Comparison of ENCODE assay signal across 8 mouse cellular contexts in the genomic region with DNA sequence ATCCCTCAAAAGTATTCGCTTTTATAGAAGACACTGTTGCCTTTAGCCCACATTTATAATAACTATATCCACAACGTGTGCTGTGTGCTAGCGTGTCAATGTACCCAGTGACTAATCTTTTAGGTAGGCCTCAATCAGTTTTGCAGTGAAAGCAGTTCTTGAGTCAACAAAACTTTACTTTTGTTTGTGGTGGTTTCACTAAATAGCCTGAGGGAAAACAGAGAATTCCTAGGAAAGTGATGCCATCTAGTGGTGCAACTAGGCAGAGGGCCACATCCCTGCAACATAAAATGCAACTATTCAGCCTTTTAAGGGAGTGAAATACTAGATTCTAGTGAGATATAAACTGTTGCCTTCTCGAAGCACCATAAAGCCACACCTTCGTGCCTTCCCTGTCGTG. TPM values are rescaled to one million over a fixed set of nuclear protein-coding genes. Genes with fewer than 3 reads are reported as not detected.
DNase-seq lines count a peak whose midpoint lies in the region; ATAC-seq and TF ChIP-seq lines count a peak whose summit lies in the region.

No protein-coding gene starts in this region.

- no peaks in the 10 kb centered on the region for H3K4me1 ChIP-seq in forebrain, postnatal 0 days (ENCODE audit: insufficient read depth)
- no peaks in the 10 kb centered on the region for H3K4me1 ChIP-seq in lung, adult 2 months (ENCODE audit: control insufficient read depth, insufficient read depth, low read length)

- no peak for TF ChIP-seq POLR2A in lung, adult 2 months (IDR thresholded peaks at IDR 0.05; ENCODE audit: borderline replicate concordance, extremely low read depth, low read depth, low read length)

- WGBS in forebrain, postnatal 0 days: 25% methylated on average over 6 of the region's 6 CpGs
- 24% methylated on average over 6 of the region's 6 CpGs for WGBS in lung, adult 2 months

- H3K36me3 ChIP-seq in C2C12 (ENCODE audit: control insufficient read depth, insufficient read depth): no peaks in the 10 kb centered on the region
- H3K36me3 ChIP-seq in forebrain, postnatal 0 days (ENCODE audit: insufficient read depth): no peaks in the 10 kb centered on the region
- no peaks in the 10 kb centered on the region for H3K36me3 ChIP-seq in splenic B cell, adult 2 months (ENCODE audit: control insufficient read depth, insufficient read depth, low read length, poor library complexity, severe bottlenecking)

- peak; percentile 50; the same call in 1 of the 2 replicates for ATAC-seq in forebrain, postnatal 0 days

- no peaks in the 10 kb centered on the region for H3K79me2 ChIP-seq in C2C12 (ENCODE audit: control insufficient read depth, insufficient read depth)

- no peak overlapping the region for H3K27ac ChIP-seq in forebrain, postnatal 0 days (ENCODE audit: low read depth, low read length)

- intact Hi-C loops in heart, postnatal 25 days (cut with DNase I): loop anchor here (1.0 to 10.0 kb wide), 3 partner anchors 88 to 228 kb away; no protein-coding TSS in a partner anchor

- H3K4me2 ChIP-seq in forebrain, postnatal 0 days (ENCODE audit: low read depth): no peak overlapping the region

- no peak overlapping the region for H3K4me3 ChIP-seq in C2C12 (ENCODE audit: insufficient read depth, poor library complexity, severe bottlenecking)
- no peak overlapping the region for H3K4me3 ChIP-seq in forebrain, postnatal 0 days (ENCODE audit: low read depth, low read length)
- no peak overlapping the region for H3K4me3 ChIP-seq in lung, adult 2 months (replicated peaks; ENCODE audit: extremely low read depth, low read depth, low read length)

- H3ac ChIP-seq in C2C12 (ENCODE audit: control insufficient read depth, insufficient read length, low read depth): no peak overlapping the region

- no peaks in the 10 kb centered on the region for H3K79me3 ChIP-seq in C2C12 (ENCODE audit: low read depth)

- peak; percentile 44 to 70 for DNase-seq in heart, adult 18-20 months
- DNase-seq in heart, postnatal 25 days (ENCODE audit: low spot score): no peak
- peak; percentile 60 for DNase-seq in brain, adult 2 months (ENCODE audit: low read depth, low spot score)
- peak; percentile 78 for DNase-seq in forebrain, postnatal 0 days
- peak; percentile 76 to 77 for DNase-seq in kidney, postnatal 36 days
- peak; percentile 37 for DNase-seq in lung, adult 2 months
- DNase-seq in splenic B cell, adult 2 months (ENCODE audit: low read depth, low spot score): peak; percentile 75

- peak; percentile 38 for TF ChIP-seq CTCF in C2C12 (IDR thresholded peaks at IDR 0.05; ENCODE audit: control insufficient read depth, insufficient read depth, insufficient read length)
- peak; percentile 83 for TF ChIP-seq CTCF in forebrain, postnatal 0 days (IDR thresholded peaks at IDR 0.05; ENCODE audit: low read depth)
- TF ChIP-seq CTCF in lung, adult 2 months (IDR thresholded peaks at IDR 0.05; ENCODE audit: insufficient read depth, low read length): peak; percentile 19; the same call in 1 of the 2 replicates

- no peaks in the 10 kb centered on the region for H3K9me3 ChIP-seq in forebrain, postnatal 0 days (ENCODE audit: low read length)

- no peaks in the 10 kb centered on the region for H3K27me3 ChIP-seq in C2C12 (ENCODE audit: control insufficient read depth, insufficient read depth, insufficient read length)
- H3K27me3 ChIP-seq in forebrain, postnatal 0 days (ENCODE audit: insufficient read depth, low read length): no peaks in the 10 kb centered on the region
- no peaks in the 10 kb centered on the region for H3K27me3 ChIP-seq in splenic B cell, adult 2 months (ENCODE audit: control insufficient read depth, insufficient read depth, low read length, poor library complexity, severe bottlenecking)

- no peak overlapping the region for H3K9ac ChIP-seq in forebrain, postnatal 0 days

TF ChIP-seq in C2C12, 6 proteins besides CTCF, POLR2A, EP300 and RAD21:
- TF ChIP-seq MYOG (IDR thresholded peaks at IDR 0.05; ENCODE audit: control insufficient read depth, extremely low read depth, insufficient read length) (no peak), USF1 (IDR thresholded peaks at IDR 0.05; ENCODE audit: low read depth) (no peak), FOSL1 (IDR thresholded peaks at IDR 0.05; ENCODE audit: insufficient read depth, low read length, poor library complexity, severe bottlenecking) (no peak), MYOD1 (IDR thresholded peaks at IDR 0.05; ENCODE audit: control insufficient read depth, insufficient read length, low read depth) (no peak), MAX (IDR thresholded peaks at IDR 0.05) (no peak)

RNA-seq across cellular contexts. Expression of a gene that starts 25.7 kb away (rescaled TPM):
- total RNA-seq in heart, adult 18-20 months (2021): 1 to 10 TPM; 1.0 to 1.7 TPM
- 1 to 10 TPM; 2.2 to 2.6 TPM for total RNA-seq in heart, postnatal 25 days (2021)
- polyA plus RNA-seq in C2C12 (2012; fragmentation: generic; extraction: Trizol): 0.01 TPM
- 1.8 and 3.1 TPM in 2 replicates for total RNA-seq in forebrain, postnatal 0 days (2014; rRNA removed)
- polyA plus RNA-seq in forebrain, postnatal 0 days (2015; fragmentation: Nextera tagmentation; extraction: Ambion mirVana): 1.4 and 2.8 TPM in 2 replicates
- polyA plus RNA-seq in lung, adult 2 months (2012; rRNA removed): 2.9 and 3.8 TPM in 2 replicates

Comparison
In these comparisons a context has a peak if more than half of its experiments do, and no peak if none do; other contexts are left out.
1. CTCF ChIP-seq: peak in every context shown above with its lines; median percentile 83 in forebrain, postnatal 0 days; 38 in C2C12; 19 in lung, adult 2 months.